Mouse (Mus musculus) lung, adult 2 months (tissue): ENCODE data around the gene Hmcn1.

Experiments
- CTCF ChIP-seq: fragments of 200-500 bp; IDR thresholded peaks from 2 replicates; pipeline ENCODE4 v1.5.1; 2011; ENCODE audit warnings: mild to moderate bottlenecking, low read length, control low read depth; ENCODE audit not compliant: insufficient read depth
- POLR2A ChIP-seq: fragments of 200-500 bp; IDR thresholded peaks from 2 replicates; pipeline ENCODE4 v1.6.1; 2011; ENCODE audit warnings: low read depth, mild to moderate bottlenecking, control low read depth, low read length, borderline replicate concordance; ENCODE audit errors: extremely low read depth

DNA sequence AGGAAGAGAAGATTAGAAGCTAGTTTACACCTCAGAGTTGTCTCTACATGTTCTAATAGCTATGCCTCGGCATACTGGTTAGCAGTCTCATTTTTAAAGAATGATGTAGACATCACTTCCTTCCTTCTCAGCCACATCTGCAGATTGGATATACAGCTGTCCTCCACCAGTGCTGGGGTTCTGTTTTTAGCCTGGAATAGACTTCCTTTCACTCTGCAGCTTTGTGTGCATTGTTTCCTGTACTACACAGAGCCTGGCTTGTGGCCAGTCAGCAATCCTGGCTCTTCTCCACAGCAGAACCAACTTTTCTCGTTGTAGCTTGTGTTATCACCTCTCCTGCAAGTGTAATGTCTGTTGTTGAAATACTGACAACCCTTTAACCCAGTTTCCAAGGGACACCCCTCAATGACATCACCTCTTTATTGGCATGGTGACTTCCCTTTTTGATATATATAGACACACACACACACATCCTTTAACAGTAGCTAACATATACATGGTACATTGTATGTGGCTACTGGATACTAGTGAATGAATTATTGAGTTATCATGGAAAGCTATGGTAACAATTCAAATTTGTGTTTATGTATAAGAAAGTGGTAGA lies 233.7 kb downstream of the Hmcn1 start:
- TF ChIP-seq CTCF (no peak), POLR2A (no peak)
